Mouse (Mus musculus): ENCODE measurements around the gene Cd81.

The Cd81 gene

GRCm38 (mm10) chr7:143049841-143050816 is 2.4 kb upstream of the Cd81 start:
- no peak for DNase-seq (ENCODE audit: low spot score)

- no peak for DNase-seq (ENCODE audit: low spot score)
These were observed 1.2 kb upstream of the Cd81 start for GRCm38 (mm10) chr7:143051316-143051715.

GRCm38 (mm10) chr7:143053008-143053899 is 715 bp downstream of the Cd81 start:
- peak; percentile 17 for DNase-seq (ENCODE audit: low spot score)

DNA sequence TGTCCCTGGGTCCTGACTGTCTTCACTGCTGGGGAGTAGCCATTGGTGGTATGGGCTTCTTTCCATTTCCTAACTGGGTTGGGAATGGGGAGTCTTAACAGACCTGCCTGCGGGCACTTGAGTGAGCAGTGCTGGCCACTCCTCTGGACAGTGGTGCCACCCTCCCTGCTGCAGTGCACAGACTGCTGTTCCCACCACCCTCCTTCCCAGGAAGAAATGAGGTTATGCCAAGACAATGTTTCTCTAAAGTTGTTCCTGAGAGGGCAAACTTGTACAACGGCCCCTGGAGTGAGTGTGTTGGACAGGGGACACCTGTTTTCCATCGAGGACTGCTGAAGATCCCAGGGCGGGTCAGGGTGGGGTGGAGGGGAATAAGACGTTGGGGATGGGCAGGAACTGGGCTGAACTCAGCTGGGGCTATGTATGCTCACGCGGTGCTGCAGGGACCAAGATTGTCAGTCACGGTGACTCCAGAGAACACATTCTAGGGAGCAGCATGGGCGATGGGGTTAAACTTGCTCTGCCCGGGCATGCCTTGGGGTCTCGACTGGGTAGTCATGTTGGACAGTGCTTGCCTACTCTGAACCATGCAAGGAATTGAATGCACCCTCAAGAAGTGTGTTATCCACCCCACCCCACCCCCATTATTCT is 1.5 kb downstream of the Cd81 start:
- no peak for DNase-seq (ENCODE audit: low spot score)

- DNase-seq (ENCODE audit: low spot score), result no peak
These were observed 2.0 kb downstream of the Cd81 start for GRCm38 (mm10) chr7:143054612-143054965.

DNA sequence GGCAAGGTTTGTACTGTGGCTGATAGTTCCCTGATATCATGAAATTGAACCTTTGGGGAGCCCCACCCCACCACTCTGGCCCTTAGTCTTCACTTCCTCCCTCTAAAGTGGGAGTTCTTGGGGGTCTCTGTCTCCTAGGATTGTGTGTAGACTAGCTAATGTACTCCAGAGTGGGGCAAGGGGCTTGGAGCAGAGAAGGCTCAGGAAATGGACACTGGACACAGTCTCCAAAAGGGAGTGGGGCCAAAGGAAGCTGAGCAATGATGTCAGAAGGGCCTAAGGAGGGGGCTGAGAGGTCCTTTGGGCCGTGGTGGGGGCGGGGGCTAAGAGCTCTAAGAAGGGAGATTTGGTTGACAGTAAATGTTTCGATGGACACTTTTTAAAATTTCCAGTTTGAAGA is 2.5 kb downstream of the Cd81 start:
- no peak for DNase-seq (ENCODE audit: low spot score)

GRCm38 (mm10) chr7:143055499-143056186 is 3.1 kb downstream of the Cd81 start:
- DNase-seq (ENCODE audit: low spot score), result no peak

- DNase-seq (ENCODE audit: low spot score), result no peak
These were observed 4.5 kb downstream of the Cd81 start for GRCm38 (mm10) chr7:143057023-143057422.

GRCm38 (mm10) chr7:143057667-143058220 is 5.2 kb downstream of the Cd81 start:
- DNase-seq (ENCODE audit: low spot score), result no peak

DNA sequence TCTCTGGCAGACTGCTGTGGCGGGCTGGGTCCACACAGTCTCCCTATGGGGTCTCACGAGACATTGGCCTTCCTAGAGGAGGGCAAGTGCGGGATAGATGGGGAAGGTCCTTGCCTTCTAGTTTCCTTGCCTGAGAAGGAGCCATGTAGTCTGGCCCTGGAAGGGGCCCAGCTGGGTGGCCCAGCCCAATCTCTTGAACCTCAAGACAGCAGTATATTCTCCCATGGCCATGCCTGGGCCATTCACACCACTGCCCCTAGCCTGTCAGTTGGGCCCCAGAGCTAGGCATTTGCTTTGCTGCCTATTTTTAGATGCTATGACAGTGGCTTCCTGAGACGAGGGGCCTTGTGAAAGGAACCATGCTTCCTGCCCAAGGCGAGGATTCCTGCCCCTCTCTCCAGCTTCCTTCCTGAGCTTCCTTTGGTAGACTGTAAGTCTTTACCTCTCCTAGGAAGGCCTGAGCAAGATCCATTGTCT is 5.7 kb downstream of the Cd81 start:
- DNase-seq (ENCODE audit: low spot score), result no peak

- no peak for DNase-seq (ENCODE audit: low spot score)
These were observed 6.8 kb downstream of the Cd81 start for GRCm38 (mm10) chr7:143059202-143059870.

DNA sequence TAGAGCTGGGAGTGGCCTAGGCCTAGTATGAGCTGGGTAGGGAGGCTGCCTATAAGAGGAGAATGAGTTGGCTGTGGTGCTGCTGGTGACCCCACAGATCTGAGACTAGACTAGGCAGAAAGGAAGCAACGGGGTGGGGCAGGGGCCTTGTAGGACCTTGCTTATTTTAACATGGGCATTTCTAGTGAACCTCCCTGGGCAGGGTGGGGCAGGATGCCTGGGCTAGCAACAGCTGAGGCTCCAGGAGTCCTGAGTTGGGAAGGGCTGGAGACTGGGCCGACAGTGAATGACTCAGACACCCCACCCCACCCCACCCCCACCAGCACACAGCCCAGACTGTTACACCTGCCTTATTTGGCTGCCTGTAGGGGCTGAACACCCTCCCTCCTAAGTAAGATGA is 10.2 kb downstream of the Cd81 start:
- no peak for DNase-seq (ENCODE audit: low spot score)

- no peak for DNase-seq (ENCODE audit: low spot score)
These were observed 11.7 kb downstream of the Cd81 start for GRCm38 (mm10) chr7:143064226-143064625.

GRCm38 (mm10) chr7:143065692-143066091 is 13.2 kb downstream of the Cd81 start:
- no peak for DNase-seq (ENCODE audit: low spot score)

GRCm38 (mm10) chr7:143067469-143067868 is 14.9 kb downstream of the Cd81 start:
- no peak for DNase-seq (ENCODE audit: low spot score)

GRCm38 (mm10) chr7:143067897-143068296 is 15.4 kb downstream of the Cd81 start:
- no peak for DNase-seq (ENCODE audit: low spot score)

DNA sequence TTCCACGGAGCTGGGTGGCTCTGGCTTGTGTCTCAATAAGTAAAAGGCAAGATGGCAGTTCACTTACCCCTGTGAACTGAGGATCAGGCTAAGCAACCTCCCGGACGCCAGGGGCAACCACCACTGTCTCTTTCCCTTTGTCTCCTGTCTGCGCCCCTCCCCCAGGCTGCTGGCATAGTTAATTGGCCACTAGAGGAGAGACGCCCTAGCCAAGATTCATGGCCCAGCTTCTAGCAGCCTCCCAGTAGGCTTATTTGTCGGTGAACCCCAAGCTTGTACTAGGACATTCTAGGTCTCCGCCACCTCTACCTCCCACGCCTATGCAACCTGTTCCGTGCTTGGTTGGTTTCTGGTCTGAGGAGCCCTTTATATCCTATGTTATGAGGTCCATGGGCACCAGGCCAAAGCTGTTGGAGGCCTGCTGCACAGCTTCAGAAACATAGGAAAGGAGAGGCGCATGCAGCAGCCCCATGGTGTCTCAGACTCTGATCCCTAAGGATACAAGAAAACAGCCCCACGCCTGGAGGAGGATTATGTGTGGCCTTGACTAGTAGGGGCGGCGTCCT is 15.9 kb downstream of the Cd81 start:
- DNase-seq (ENCODE audit: low spot score), result peak; percentile 6

DNA sequence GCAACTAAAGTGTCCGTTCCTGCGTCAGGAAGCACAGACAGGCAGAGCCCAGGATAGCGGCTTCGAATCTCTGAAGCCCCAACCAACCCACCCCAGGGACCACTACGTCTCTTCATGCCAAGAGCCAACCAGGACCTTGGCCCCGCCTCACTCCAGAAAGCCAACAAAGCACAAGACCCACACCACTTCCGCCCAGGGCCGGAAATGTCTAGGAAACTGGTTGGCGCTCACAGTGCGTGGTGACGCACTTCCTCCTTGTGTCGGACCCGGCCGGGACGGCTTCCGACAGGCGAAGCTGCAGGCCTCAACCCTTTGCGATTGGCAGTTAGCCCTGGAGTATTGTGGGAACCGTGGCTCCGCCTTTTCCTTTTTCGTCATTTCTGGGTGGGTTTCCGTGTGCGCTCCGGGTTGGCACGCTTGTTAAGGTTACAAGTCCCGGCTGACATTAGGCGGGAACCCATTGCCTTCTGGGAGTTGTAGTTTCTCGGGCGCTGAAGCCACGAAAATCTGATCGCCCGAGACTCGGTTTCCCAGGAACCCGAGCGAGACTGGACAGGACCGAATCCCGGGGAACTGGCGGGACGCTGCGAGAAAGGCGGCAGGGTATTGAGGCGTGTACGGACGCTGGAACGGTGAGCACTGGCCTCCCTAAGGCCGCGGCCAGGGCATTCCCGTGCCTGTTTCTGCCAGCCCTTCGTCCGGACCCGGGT is 16.5 kb downstream of the Cd81 start, which contains the start of gene Tssc4:
TSS of gene Tssc4 (plus strand) at position 368 of the 710 bp plus-strand sequence.
- DNase-seq (ENCODE audit: low spot score), result peak; percentile 99

DNA sequence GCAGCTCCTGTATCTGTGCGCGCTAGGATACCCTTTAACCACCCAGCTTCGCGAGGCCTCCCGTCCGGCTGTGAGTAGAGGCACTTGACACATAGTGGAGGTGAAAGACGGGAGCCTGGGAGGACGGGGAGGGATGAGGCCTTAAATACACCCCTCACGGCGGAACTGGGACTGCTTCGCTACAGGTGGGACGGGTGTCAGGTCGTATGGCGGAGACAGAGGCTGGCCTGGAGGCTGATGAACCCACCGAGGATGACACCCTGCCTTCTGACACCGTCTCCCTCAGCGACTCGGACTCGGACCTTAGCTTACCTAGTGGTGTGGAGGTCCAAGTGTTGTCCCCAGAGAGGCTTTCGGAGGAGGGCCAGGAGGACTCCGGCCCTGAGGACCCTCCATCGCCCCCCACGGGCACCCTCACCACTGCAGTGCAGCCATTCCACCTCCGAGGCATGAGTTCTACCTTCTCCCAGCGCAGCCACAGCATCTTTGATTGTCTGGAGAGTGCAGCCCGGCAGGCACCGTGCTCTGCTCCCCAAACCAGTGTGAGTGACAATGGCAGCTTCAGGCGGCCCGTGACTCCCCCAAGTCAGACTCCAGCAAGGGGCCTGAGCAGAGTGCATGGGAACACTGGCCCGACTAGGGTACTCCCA is 17.3 kb downstream of the Cd81 start:
- no peak for DNase-seq (ENCODE audit: low spot score)
